Mouse (Mus musculus): ENCODE data around the gene Dip2b.

Gene Dip2b

GRCm38 (mm10) chr15:100220916-100221315 is 182.5 kb downstream of the Dip2b start:
- TF ChIP-seq NANOG (IDR thresholded peaks at IDR 0.05; ENCODE audit: borderline replicate concordance, low read length) (no peak), POU5F1 (IDR thresholded peaks at IDR 0.05; ENCODE audit: borderline replicate concordance, low read length) (no peak), CTCF (conservative IDR thresholded peaks at IDR 0.05; ENCODE audit: low read length) (no peak)
- Histone ChIP-seq H3K27me3 (ENCODE audit: insufficient read depth, low read length) (no peaks in the 10 kb centered on the region), H3K4me3 (replicated peaks; ENCODE audit: low read length) (no peak overlapping the region)

GRCm38 (mm10) chr15:100225381-100225780 is 186.9 kb downstream of the Dip2b start:
- H3K4me1 ChIP-seq (replicated peaks; ENCODE audit: low read depth, low read length), result peaks cover 40% of the 10 kb centered on the region

More at GRCm38 (mm10) chr15:100220916-100221315, 182.5 kb downstream of the Dip2b start:
- Histone ChIP-seq H3K9me3 (ENCODE audit: low read length) (peaks cover 41% of the 10 kb centered on the region), H3K4me1 (replicated peaks; ENCODE audit: low read depth, low read length) (peaks cover 42% of the 10 kb centered on the region), H3K36me3 (ENCODE audit: insufficient read depth, low read length) (peaks cover 50% of the 10 kb centered on the region)

GRCm38 (mm10) chr15:100225891-100226290 is 187.4 kb downstream of the Dip2b start:
- no peaks in the 10 kb centered on the region for H3K27me3 ChIP-seq (ENCODE audit: insufficient read depth, low read length)
- H3K9me3 ChIP-seq (ENCODE audit: low read length), result peaks cover 41% of the 10 kb centered on the region
- TF ChIP-seq POU5F1 (IDR thresholded peaks at IDR 0.05; ENCODE audit: borderline replicate concordance, low read length) (no peak), NANOG (IDR thresholded peaks at IDR 0.05; ENCODE audit: borderline replicate concordance, low read length) (no peak), CTCF (conservative IDR thresholded peaks at IDR 0.05; ENCODE audit: low read length) (no peak)
- H3K36me3 ChIP-seq (ENCODE audit: insufficient read depth, low read length), result peaks cover 68% of the 10 kb centered on the region
- H3K4me1 ChIP-seq (replicated peaks; ENCODE audit: low read depth, low read length), result peaks cover 40% of the 10 kb centered on the region
- H3K4me3 ChIP-seq (replicated peaks; ENCODE audit: low read length), result no peak overlapping the region

More at GRCm38 (mm10) chr15:100225381-100225780, 186.9 kb downstream of the Dip2b start:
- Histone ChIP-seq H3K9me3 (ENCODE audit: low read length) (peaks cover 41% of the 10 kb centered on the region), H3K27me3 (ENCODE audit: insufficient read depth, low read length) (no peaks in the 10 kb centered on the region), H3K36me3 (ENCODE audit: insufficient read depth, low read length) (peaks cover 63% of the 10 kb centered on the region), H3K4me3 (replicated peaks; ENCODE audit: low read length) (no peak overlapping the region)
- no peak for TF ChIP-seq CTCF (conservative IDR thresholded peaks at IDR 0.05; ENCODE audit: low read length)
- no peak for TF ChIP-seq NANOG (IDR thresholded peaks at IDR 0.05; ENCODE audit: borderline replicate concordance, low read length)
- no peak for TF ChIP-seq POU5F1 (IDR thresholded peaks at IDR 0.05; ENCODE audit: borderline replicate concordance, low read length)

GRCm38 (mm10) chr15:100227031-100227662 is 188.7 kb downstream of the Dip2b start:
- TF ChIP-seq NANOG (IDR thresholded peaks at IDR 0.05; ENCODE audit: borderline replicate concordance, low read length) (no peak), CTCF (conservative IDR thresholded peaks at IDR 0.05; ENCODE audit: low read length) (no peak), POU5F1 (IDR thresholded peaks at IDR 0.05; ENCODE audit: borderline replicate concordance, low read length) (no peak)
- Histone ChIP-seq H3K27me3 (ENCODE audit: insufficient read depth, low read length) (no peaks in the 10 kb centered on the region), H3K4me1 (replicated peaks; ENCODE audit: low read depth, low read length) (peaks cover 52% of the 10 kb centered on the region), H3K36me3 (ENCODE audit: insufficient read depth, low read length) (peaks cover 59% of the 10 kb centered on the region), H3K4me3 (replicated peaks; ENCODE audit: low read length) (peak overlapping the region; percentile 88), H3K9me3 (ENCODE audit: low read length) (peaks cover 29% of the 10 kb centered on the region)

- H3K36me3 ChIP-seq (ENCODE audit: insufficient read depth, low read length), result peaks cover 60% of the 10 kb centered on the region
- TF ChIP-seq CTCF (conservative IDR thresholded peaks at IDR 0.05; ENCODE audit: low read length) (no peak), POU5F1 (IDR thresholded peaks at IDR 0.05; ENCODE audit: borderline replicate concordance, low read length) (no peak), NANOG (IDR thresholded peaks at IDR 0.05; ENCODE audit: borderline replicate concordance, low read length) (no peak)
- peak within 1 kb of the TSS; percentile 88 for H3K4me3 ChIP-seq (replicated peaks; ENCODE audit: low read length)
Measured at GRCm38 (mm10) chr15:100227663-100228534, 189.4 kb downstream of the Dip2b start, which contains the start of gene Atf1. TSS of gene Atf1 (plus strand) at chr15:100227819.

GRCm38 (mm10) chr15:100228535-100229336 is 190.3 kb downstream of the Dip2b start:
- peaks cover 13% of the 10 kb centered on the region for H3K9me3 ChIP-seq (ENCODE audit: low read length)
- TF ChIP-seq NANOG (IDR thresholded peaks at IDR 0.05; ENCODE audit: borderline replicate concordance, low read length) (no peak), POU5F1 (IDR thresholded peaks at IDR 0.05; ENCODE audit: borderline replicate concordance, low read length) (no peak), CTCF (conservative IDR thresholded peaks at IDR 0.05; ENCODE audit: low read length) (no peak)
- H3K4me3 ChIP-seq (replicated peaks; ENCODE audit: low read length), result peak overlapping the region; percentile 88
- H3K27me3 ChIP-seq (ENCODE audit: insufficient read depth, low read length), result no peaks in the 10 kb centered on the region
- H3K36me3 ChIP-seq (ENCODE audit: insufficient read depth, low read length), result peaks cover 60% of the 10 kb centered on the region
- H3K4me1 ChIP-seq (replicated peaks; ENCODE audit: low read depth, low read length), result peaks cover 68% of the 10 kb centered on the region

More at GRCm38 (mm10) chr15:100227663-100228534, 189.4 kb downstream of the Dip2b start, which contains the start of gene Atf1:
- peaks cover 59% of the 10 kb centered on the region for H3K4me1 ChIP-seq (replicated peaks; ENCODE audit: low read depth, low read length)
- H3K9me3 ChIP-seq (ENCODE audit: low read length), result peaks cover 21% of the 10 kb centered on the region
- H3K27me3 ChIP-seq (ENCODE audit: insufficient read depth, low read length), result no peaks in the 10 kb centered on the region

GRCm38 (mm10) chr15:100230655-100231054 is 192.2 kb downstream of the Dip2b start:
- H3K36me3 ChIP-seq (ENCODE audit: insufficient read depth, low read length), result peaks cover 57% of the 10 kb centered on the region
- H3K27me3 ChIP-seq (ENCODE audit: insufficient read depth, low read length), result no peaks in the 10 kb centered on the region
- peaks cover 74% of the 10 kb centered on the region for H3K4me1 ChIP-seq (replicated peaks; ENCODE audit: low read depth, low read length)
- peak overlapping the region; percentile 88; the same call in 1 of the 2 replicates for H3K4me3 ChIP-seq (replicated peaks; ENCODE audit: low read length)
- no peaks in the 10 kb centered on the region for H3K9me3 ChIP-seq (ENCODE audit: low read length)
- TF ChIP-seq CTCF (conservative IDR thresholded peaks at IDR 0.05; ENCODE audit: low read length) (peak; percentile 15), NANOG (IDR thresholded peaks at IDR 0.05; ENCODE audit: borderline replicate concordance, low read length) (no peak)

Data from E14TG2a.4 (cell line).